ENCODE assay signal across 19 mouse cellular contexts in the genomic region with DNA sequence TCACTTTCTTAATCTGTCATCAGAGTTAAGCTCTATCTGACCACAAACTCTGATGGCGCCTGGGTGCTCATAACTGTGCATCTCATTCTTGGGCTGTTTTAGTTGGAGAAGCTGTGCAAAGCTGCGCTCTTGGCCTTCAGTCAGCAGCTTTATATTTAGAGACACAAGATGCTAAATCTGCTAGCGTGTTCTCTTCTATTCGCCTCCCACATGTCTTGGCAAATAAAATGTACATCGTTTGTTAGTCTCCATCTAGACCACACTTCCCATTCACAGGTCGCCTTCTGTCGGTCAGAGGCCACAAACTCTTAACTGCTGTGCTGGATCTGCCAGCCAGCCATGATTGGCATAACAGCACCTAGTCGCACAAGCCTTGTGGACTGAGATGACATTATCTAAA. TPM values are rescaled to one million over a fixed set of nuclear protein-coding genes. Genes with fewer than 3 reads are reported as not detected.
A peak's percentile ranks its signal among the peaks of the same experiment; 100 is the strongest.
DNase-seq lines count a peak whose midpoint lies in the region; ATAC-seq and TF ChIP-seq lines count a peak whose summit lies in the region.
"Had no signal": no experiment of that assay in that cellular context is flagged by ENCODE, and none has a peak within 500 bp of the region (broad histone marks: within the 10 kb centered on the region; RNA-seq: fewer than 3 reads in every experiment).

No protein-coding gene starts in this region.

- TF ChIP-seq POLR2A in brain, embryonic 14.5 days (IDR thresholded peaks at IDR 0.05; ENCODE audit: borderline replicate concordance, extremely low read depth, insufficient read depth, insufficient read length, poor library complexity, severe bottlenecking) = no peak
- TF ChIP-seq POLR2A in thymus, adult 2 months (IDR thresholded peaks at IDR 0.05; ENCODE audit: control insufficient read depth, extremely low read depth, insufficient read depth, low read length, poor library complexity) = no peak

- no peak overlapping the region for H3K4me2 ChIP-seq in hindbrain, embryonic 14.5 days (replicated peaks)
- H3K4me2 ChIP-seq: forebrain, embryonic 15.5 days; hindbrain, embryonic 13.5 days; intestine, embryonic 15.5 days; limb, embryonic 15.5 days; neural tube, embryonic 12.5 days had no signal

- 0 out of 2 replicates have a peak overlapping the region, but pooled peaks have one; percentile 17 for H3K4me3 ChIP-seq in E14TG2a.4 (replicated peaks; ENCODE audit: low read length)
- no peak overlapping the region for H3K4me3 ChIP-seq in thymus, adult 2 months (ENCODE audit: control insufficient read depth, insufficient read depth, low read length)
- H3K4me3 ChIP-seq in hindbrain, embryonic 14.5 days (replicated peaks; ENCODE audit: low read length) = no peak overlapping the region
- H3K4me3 ChIP-seq: forebrain, embryonic 15.5 days; heart, embryonic 10.5 days; hindbrain, embryonic 13.5 days; intestine, embryonic 15.5 days; limb, embryonic 15.5 days; neural tube, embryonic 12.5 days had no signal

- no peak for ATAC-seq in hindbrain, embryonic 14.5 days (ENCODE audit: low FRiP score)
- ATAC-seq: forebrain, embryonic 15.5 days; intestine, embryonic 15.5 days had no signal

- no peak for TF ChIP-seq CTCF in E14TG2a.4 (conservative IDR thresholded peaks at IDR 0.05; ENCODE audit: low read length)
- no peak for TF ChIP-seq CTCF in brain, embryonic 14.5 days (IDR thresholded peaks at IDR 0.05; ENCODE audit: borderline replicate concordance, extremely low read depth, insufficient read depth, insufficient read length)
- TF ChIP-seq CTCF in thymus, adult 2 months (IDR thresholded peaks at IDR 0.05; ENCODE audit: borderline replicate concordance, control insufficient read depth, extremely low read depth, insufficient read depth, low read length, poor library complexity) = no peak

- H3K9ac ChIP-seq in hindbrain, embryonic 14.5 days = no peak overlapping the region
- H3K9ac ChIP-seq: forebrain, embryonic 15.5 days; hindbrain, embryonic 13.5 days; intestine, embryonic 15.5 days; limb, embryonic 15.5 days; neural tube, embryonic 12.5 days had no signal

- H3K27ac ChIP-seq in thymus, adult 2 months (ENCODE audit: control insufficient read depth, insufficient read depth, low read length) = no peak overlapping the region
- no peak overlapping the region for H3K27ac ChIP-seq in hindbrain, embryonic 14.5 days
- H3K27ac ChIP-seq: forebrain, embryonic 15.5 days; heart, embryonic 10.5 days; hindbrain, embryonic 13.5 days; intestine, embryonic 15.5 days; limb, embryonic 15.5 days; neural tube, embryonic 12.5 days had no signal

- DNase-seq in brain, embryonic 14.5 days (ENCODE audit: low read depth) = peak; percentile 10
- DNase-seq in layer of hippocampus, adult 9-11 months = peak; percentile 81
- peak; percentile 46 to 64 for DNase-seq in right cerebral cortex, adult 2 months (ENCODE audit: low spot score in 2 of 2)
- DNase-seq in thymus, adult 2 months = no peak
- DNase-seq in natural killer cell, adult 2 months (ENCODE audit: low spot score in 2 of 2) = no peak
- DNase-seq in hindbrain, embryonic 14.5 days (ENCODE audit: low spot score) = no peak
- DNase-seq: adrenal gland, postnatal 36 days; cerebellum, adult 9-11 months; gastrocnemius, postnatal 25 days; heart, postnatal 10 days; lung, adult 18-20 months; lung, postnatal 36 days had no signal

- no peaks in the 10 kb centered on the region for H3K9me3 ChIP-seq in E14TG2a.4 (ENCODE audit: low read length)
- H3K9me3 ChIP-seq in hindbrain, embryonic 14.5 days (ENCODE audit: control insufficient read depth, low read length) = no peaks in the 10 kb centered on the region
- H3K9me3 ChIP-seq: forebrain, embryonic 15.5 days; heart, embryonic 10.5 days; hindbrain, embryonic 13.5 days; intestine, embryonic 15.5 days; limb, embryonic 15.5 days; neural tube, embryonic 12.5 days had no signal

- no peaks in the 10 kb centered on the region for H3K36me3 ChIP-seq in E14TG2a.4 (ENCODE audit: insufficient read depth, low read length)
- H3K36me3 ChIP-seq in thymus, adult 2 months (ENCODE audit: control insufficient read depth, insufficient read depth, low read length) = no peaks in the 10 kb centered on the region
- no peaks in the 10 kb centered on the region for H3K36me3 ChIP-seq in hindbrain, embryonic 14.5 days (replicated peaks; ENCODE audit: control insufficient read depth, insufficient read depth)
- H3K36me3 ChIP-seq: forebrain, embryonic 15.5 days; heart, embryonic 10.5 days; hindbrain, embryonic 13.5 days; intestine, embryonic 15.5 days; limb, embryonic 15.5 days; neural tube, embryonic 12.5 days had no signal

- WGBS in thymus, adult 2 months = 91% methylated on average over 8 of the region's 8 CpGs
- 91% methylated on average over 8 of the region's 8 CpGs for WGBS in hindbrain, embryonic 14.5 days

- peaks cover 14% of the 10 kb centered on the region for H3K4me1 ChIP-seq in E14TG2a.4 (replicated peaks; ENCODE audit: low read depth, low read length)
- H3K4me1 ChIP-seq in thymus, adult 2 months (replicated peaks; ENCODE audit: control insufficient read depth, insufficient read depth, low read length) = no peaks in the 10 kb centered on the region
- no peaks in the 10 kb centered on the region for H3K4me1 ChIP-seq in hindbrain, embryonic 14.5 days (replicated peaks; ENCODE audit: control insufficient read depth, insufficient read depth, low read length)
- H3K4me1 ChIP-seq: heart, embryonic 10.5 days; intestine, embryonic 15.5 days; limb, embryonic 15.5 days had no signal

- no peaks in the 10 kb centered on the region for H3K27me3 ChIP-seq in E14TG2a.4 (ENCODE audit: insufficient read depth, low read length)
- H3K27me3 ChIP-seq in thymus, adult 2 months (ENCODE audit: control insufficient read depth, insufficient read depth, low read length) = no peaks in the 10 kb centered on the region
- no peaks in the 10 kb centered on the region for H3K27me3 ChIP-seq in hindbrain, embryonic 14.5 days (ENCODE audit: control insufficient read depth, insufficient read depth, low read length)
- H3K27me3 ChIP-seq: forebrain, embryonic 15.5 days; hindbrain, embryonic 13.5 days; intestine, embryonic 15.5 days; limb, embryonic 15.5 days; neural tube, embryonic 12.5 days had no signal

RNA-seq across cellular contexts. Expression of gene Wasf3, which starts 14.0 kb away (rescaled TPM):
- 19.8 and 35.7 TPM in 2 replicates for polyA plus RNA-seq in brain, embryonic 14.5 days (2012; rRNA removed)
- 0.73 and 0.97 TPM in 2 replicates for polyA plus RNA-seq in thymus, adult 2 months (2012; rRNA removed)
- 10.3 and 10.4 TPM in 2 replicates for polyA plus RNA-seq in hindbrain, embryonic 14.5 days (2014; fragmentation: Nextera tagmentation; extraction: Ambion mirVana)

Comparison
In these comparisons a context has a peak if more than half of its experiments do, and no peak if none do; other contexts are left out.
1. DNase-seq: peak in brain, embryonic 14.5 days (single experiment), layer of hippocampus, adult 9-11 months (single experiment) and right cerebral cortex, adult 2 months (2 of 2); none in thymus, adult 2 months (single experiment), natural killer cell, adult 2 months (0 of 2) and hindbrain, embryonic 14.5 days (single experiment).